Mouse (Mus musculus): ENCODE data around the gene Acox1.

GRCm38 (mm10) chr11:116239797-116240196 is 41.0 kb upstream of the Acox1 start:
- TF ChIP-seq CTCF (IDR thresholded peaks at IDR 0.05; ENCODE audit: low read depth) (no peak), EP300 (IDR thresholded peaks at IDR 0.05; ENCODE audit: low read depth) (no peak)
